In genomic region chr10:83197690-83198336, GRCm38 (mm10) we compare ENCODE assay signal across 8 mouse cellular contexts.
DNase-seq lines count a peak whose midpoint lies in the region; ATAC-seq and TF ChIP-seq lines count a peak whose summit lies in the region.

No protein-coding gene starts in this region.

- no peak for ATAC-seq in heart, embryonic 12.5 days (ENCODE audit: insufficient number of reproducible peaks, low FRiP score)
- ATAC-seq in embryonic facial prominence, embryonic 11.5 days (replicated peaks; ENCODE audit: insufficient number of reproducible peaks, low FRiP score, low TSS enrichment, low read depth): no peak

- peak; percentile 61 to 90 for DNase-seq in heart, adult 18-20 months
- DNase-seq in adrenal gland, postnatal 4 days (ENCODE audit: low spot score in 2 of 2): peak; percentile 56 to 61
- DNase-seq in embryonic facial prominence, embryonic 11.5 days (ENCODE audit: low spot score): peak; percentile 68
- DNase-seq in heart, postnatal 10 days: peak; percentile 65 to 86
- peak; percentile 76 to 90 for DNase-seq in layer of hippocampus, postnatal 25 days (ENCODE audit: extremely low spot score in 1 of 2, low spot score in 1 of 2)
- peak; percentile 63 to 82 for DNase-seq in lung, postnatal 4 days
- peak; percentile 29 to 66 for DNase-seq in spleen, adult 2 months (ENCODE audit: low read depth in 1 of 2, low spot score in 2 of 2)

- WGBS in heart, embryonic 12.5 days: 49% methylated on average over 11 of the region's 11 CpGs
- 48% methylated on average over 11 of the region's 11 CpGs for WGBS in embryonic facial prominence, embryonic 11.5 days
- WGBS in spleen, adult 2 months: 44% methylated on average over 11 of the region's 11 CpGs

- TF ChIP-seq CTCF in spleen, adult 2 months (IDR thresholded peaks at IDR 0.05; ENCODE audit: extremely low read depth, insufficient read depth, insufficient read length, insufficient replicate concordance): peak; percentile 95

- no peak for TF ChIP-seq POLR2A in spleen, adult 2 months (IDR thresholded peaks at IDR 0.05; ENCODE audit: low read depth, low read length)

- no peaks in the 10 kb centered on the region for H3K27me3 ChIP-seq in heart, embryonic 12.5 days (replicated peaks)
- H3K27me3 ChIP-seq in embryonic facial prominence, embryonic 11.5 days (ENCODE audit: control insufficient read depth, insufficient read depth, low read length): no peaks in the 10 kb centered on the region
- H3K27me3 ChIP-seq in spleen, adult 2 months (ENCODE audit: control insufficient read depth, insufficient read depth, low read length): no peaks in the 10 kb centered on the region

- H3K4me2 ChIP-seq in heart, embryonic 12.5 days: no peak overlapping the region
- no peak overlapping the region for H3K4me2 ChIP-seq in embryonic facial prominence, embryonic 11.5 days (ENCODE audit: low read depth, low read length)

- no peak overlapping the region for H3K27ac ChIP-seq in heart, embryonic 12.5 days (ENCODE audit: poor library complexity, severe bottlenecking)
- H3K27ac ChIP-seq in embryonic facial prominence, embryonic 11.5 days (replicated peaks; ENCODE audit: low read depth, low read length): no peak overlapping the region
- no peak overlapping the region for H3K27ac ChIP-seq in spleen, adult 2 months (ENCODE audit: insufficient read depth, low read length)

- no peaks in the 10 kb centered on the region for H3K9me3 ChIP-seq in heart, embryonic 12.5 days (replicated peaks)
- H3K9me3 ChIP-seq in embryonic facial prominence, embryonic 11.5 days (replicated peaks; ENCODE audit: control insufficient read depth, low read length): no peaks in the 10 kb centered on the region

- peaks cover 15% of the 10 kb centered on the region for H3K4me1 ChIP-seq in heart, embryonic 12.5 days (replicated peaks)
- no peaks in the 10 kb centered on the region for H3K4me1 ChIP-seq in embryonic facial prominence, embryonic 11.5 days (ENCODE audit: control insufficient read depth, insufficient read depth, low read length)
- H3K4me1 ChIP-seq in spleen, adult 2 months (ENCODE audit: control insufficient read depth, insufficient read depth, insufficient read length): no peaks in the 10 kb centered on the region

- no peaks in the 10 kb centered on the region for H3K36me3 ChIP-seq in heart, embryonic 12.5 days
- H3K36me3 ChIP-seq in embryonic facial prominence, embryonic 11.5 days (replicated peaks; ENCODE audit: control insufficient read depth, insufficient read depth, low read depth, low read length): no peaks in the 10 kb centered on the region
- H3K36me3 ChIP-seq in spleen, adult 2 months (ENCODE audit: control insufficient read depth, insufficient read depth, low read length): no peaks in the 10 kb centered on the region

- intact Hi-C loops in heart, postnatal 10 days (cut with DNase I): loop anchor here (5.0 to 10.0 kb wide), 2 partner anchors 211 to 383 kb away; partner anchors contain the start of gene Chst11

- H3K4me3 ChIP-seq in heart, embryonic 12.5 days: no peak overlapping the region
- H3K4me3 ChIP-seq in embryonic facial prominence, embryonic 11.5 days (ENCODE audit: low read depth, low read length): no peak overlapping the region
- H3K4me3 ChIP-seq in spleen, adult 2 months (ENCODE audit: extremely low read depth, insufficient read depth, insufficient read length): no peak overlapping the region

- no peak overlapping the region for H3K9ac ChIP-seq in heart, embryonic 12.5 days
- no peak overlapping the region for H3K9ac ChIP-seq in embryonic facial prominence, embryonic 11.5 days (replicated peaks; ENCODE audit: low read length)
